Mouse (Mus musculus): ENCODE measurements around the gene Psmb3.

- TF ChIP-seq CTCF (IDR thresholded peaks at IDR 0.05; ENCODE audit: extremely low read depth, insufficient read depth, insufficient read length, insufficient replicate concordance) (no peak), POLR2A (IDR thresholded peaks at IDR 0.05; ENCODE audit: low read depth, low read length) (no peak)
Measured at GRCm38 (mm10) chr11:97671177-97671527, 32.0 kb upstream of the Psmb3 start.
